Mouse (Mus musculus) natural killer cell, adult 2 months (primary cell): ENCODE measurements around the gene Tcf7.

Experiments used
- DNase-seq, 2 experiments: peaks; one replicate each; pipeline ENCODE4 v3.0.0; 2022; ENCODE audit warnings: low spot score in 2 of 2

Tcf7 gene

DNA sequence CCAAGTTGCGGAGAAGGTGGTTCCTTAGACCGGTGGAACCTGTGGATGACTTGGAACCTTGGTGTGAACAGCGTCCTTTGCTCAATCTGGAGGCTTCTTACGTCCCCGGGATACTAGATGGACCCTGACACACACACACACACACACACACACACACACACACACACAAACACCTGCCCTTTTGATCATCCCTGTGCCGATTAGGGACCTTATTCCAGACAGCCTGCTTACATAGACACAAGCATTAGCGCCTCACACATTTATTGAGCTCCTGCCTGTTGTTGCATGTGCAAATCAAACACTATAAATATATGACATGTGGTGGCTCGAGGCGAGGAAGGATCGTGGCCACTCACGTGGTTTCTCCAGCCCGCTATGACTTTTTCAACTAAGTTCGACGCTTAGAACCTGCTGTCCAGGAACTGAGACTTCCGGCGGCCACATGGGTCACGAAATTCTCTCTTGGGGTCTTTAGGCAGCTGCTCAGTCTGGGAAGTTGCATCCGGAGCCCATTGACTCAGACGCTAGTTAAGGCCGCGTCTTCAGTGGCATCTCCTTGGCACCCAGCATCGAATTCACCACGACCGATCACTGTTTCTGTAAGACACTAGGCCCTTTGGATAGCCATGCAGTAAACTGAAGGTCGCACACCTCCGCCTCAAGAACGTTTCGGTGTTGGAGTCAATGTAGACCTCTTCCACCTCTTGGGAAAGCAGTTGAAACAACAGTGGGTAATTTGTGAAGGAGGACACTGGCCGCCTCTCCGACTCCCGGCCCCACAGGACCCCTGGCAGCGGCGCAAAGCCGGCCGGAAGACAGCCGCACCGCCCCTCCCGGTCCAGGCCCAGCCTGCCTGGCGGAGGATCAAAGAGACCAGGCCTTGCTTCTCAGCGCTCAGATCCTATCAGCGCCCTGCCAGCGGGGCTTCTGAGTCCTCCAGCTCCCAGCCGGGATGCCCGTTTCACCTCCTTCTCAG lies 1.1 kb upstream of the Tcf7 start:
- DNase-seq, result no peak

DNA sequence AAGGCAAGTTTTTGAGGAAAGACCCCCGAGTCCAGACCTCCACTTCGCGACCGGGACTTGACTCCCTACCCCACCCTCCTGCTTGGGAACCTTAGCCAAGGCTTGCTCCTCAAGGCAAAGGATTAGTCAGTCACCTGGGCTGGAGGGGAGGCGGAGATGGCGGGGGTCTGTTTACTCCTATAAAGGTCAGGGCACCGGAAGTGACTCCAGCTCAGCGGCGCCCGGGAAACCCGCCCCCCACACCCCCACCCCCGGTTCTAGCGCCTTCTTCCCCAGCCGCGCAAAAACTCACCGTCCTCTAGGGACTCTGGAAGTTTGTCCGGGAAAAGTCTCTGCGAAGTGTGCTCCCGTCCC lies 417 bp downstream of the Tcf7 start:
- no peak for DNase-seq

DNA sequence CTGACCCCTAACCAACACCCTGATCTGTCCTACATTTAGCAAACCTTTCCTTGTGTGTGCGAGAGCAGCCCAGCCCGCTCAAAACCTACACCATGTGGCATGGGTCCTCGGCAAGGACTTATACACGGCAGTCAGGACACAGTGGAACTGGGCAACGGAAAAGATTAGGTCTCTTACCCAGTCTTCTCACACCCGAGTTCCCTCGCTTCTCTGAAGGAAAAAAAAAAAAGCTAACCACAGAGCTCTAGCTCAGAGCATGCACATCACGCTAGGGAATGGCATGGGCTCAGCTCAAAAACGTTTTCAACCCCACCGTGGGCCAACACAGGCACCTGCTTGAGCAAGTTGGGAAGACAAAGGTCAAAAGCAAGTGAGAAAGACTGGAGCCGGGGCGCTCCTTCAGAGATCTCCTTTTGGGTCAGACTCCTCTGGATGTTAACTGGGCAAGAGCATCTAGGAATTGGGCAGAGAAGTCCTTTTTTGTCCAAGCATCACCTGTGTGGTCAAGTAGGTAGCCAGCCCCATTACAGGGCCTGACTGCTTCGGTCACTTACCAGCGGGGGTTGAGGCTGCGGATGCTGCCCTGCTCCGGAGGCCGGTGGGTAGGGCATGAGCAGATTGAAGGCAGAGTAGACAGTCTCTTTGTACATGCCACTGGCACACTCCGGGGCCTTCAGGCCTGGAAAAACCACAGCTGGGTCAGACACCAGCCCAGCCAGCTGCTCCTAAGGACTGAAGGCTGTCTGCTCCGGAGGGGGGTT lies 1.1 kb downstream of the Tcf7 start:
- DNase-seq, result no peak

DNA sequence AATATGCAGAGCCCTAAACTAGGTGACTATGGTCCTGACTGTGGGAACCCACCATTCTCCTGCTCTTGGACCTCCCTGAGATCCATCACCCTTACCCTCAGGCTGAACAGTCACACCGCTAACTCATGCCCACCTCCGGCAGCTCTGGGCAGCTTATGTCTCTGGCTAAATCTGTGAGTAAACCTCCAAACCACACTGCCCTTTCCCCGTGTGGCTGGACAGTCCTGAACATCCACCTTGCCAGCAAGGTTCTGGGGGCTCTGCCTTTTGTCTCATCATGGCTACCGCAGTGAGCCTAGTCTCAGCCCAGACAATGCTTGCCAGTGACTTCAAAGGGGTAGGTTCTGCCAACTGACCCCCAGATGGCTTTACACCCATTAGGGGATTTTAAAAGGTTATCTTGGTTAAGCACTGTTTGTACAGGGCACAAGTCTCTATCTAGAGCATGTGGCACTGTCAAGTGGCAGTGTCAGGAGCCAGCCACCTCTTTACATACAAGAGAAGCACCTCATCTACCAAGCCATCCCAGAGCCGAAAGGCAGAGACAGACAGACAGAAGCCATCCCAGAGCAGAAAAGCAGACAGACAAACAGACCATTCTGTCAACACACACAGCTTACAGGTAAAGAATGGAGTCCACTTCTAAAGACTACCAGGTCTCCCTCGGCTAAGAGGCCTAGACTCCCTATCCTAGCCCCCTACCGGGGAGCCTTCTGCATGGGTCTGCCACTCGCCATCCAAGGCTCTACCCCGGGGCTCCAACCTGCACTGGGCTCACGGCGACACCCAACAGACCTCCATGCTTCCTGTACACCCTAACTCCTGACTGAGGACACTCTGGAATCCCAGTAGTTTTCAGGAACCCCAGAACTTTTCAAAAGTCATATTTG lies 2.0 kb downstream of the Tcf7 start:
- DNase-seq, result no peak

DNA sequence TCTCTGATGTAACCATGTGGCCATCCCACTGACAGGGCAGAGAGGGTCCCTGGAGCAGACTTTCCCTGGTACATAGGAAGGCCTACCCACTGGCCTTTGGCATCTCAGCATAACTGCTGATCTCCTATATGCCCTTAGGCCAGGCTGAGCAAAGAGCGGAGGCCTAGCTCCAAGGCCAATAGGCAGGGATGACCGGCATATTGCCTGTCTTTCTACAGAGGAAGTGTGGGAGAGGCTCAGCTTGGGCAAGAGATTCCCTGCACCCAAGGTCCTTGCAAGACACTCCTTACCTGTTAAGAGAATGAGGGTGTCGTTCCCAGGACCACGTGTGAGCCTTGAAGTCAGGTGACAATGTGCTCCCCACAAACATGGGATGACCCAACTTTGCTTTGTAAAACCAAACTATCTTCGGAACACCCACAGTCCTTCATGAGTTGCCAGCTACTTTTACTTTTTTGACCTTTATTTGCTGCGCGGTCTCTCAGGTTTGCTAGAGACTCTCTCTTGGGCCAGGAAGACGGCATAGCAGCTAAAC lies 3.1 kb downstream of the Tcf7 start:
- no peak for DNase-seq

DNA sequence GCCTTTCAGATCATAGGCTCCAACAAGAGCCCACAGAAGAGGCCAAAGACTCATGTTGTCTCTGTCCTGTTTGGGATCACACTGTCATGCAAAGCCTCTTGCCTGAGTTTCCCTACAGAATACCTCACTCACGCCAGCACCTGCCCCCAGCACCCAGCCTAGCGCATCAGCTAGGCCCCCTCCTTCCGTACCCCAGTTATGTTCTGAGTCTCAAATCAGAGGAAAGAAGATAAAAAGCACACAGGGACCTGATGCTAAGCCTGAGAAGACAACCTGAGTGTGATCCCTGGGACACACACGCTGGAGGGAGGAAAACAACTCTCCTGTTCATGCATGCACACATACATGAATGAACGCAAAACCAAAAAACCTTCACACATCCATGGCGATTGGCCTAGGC lies 3.8 kb downstream of the Tcf7 start:
- no peak for DNase-seq

DNA sequence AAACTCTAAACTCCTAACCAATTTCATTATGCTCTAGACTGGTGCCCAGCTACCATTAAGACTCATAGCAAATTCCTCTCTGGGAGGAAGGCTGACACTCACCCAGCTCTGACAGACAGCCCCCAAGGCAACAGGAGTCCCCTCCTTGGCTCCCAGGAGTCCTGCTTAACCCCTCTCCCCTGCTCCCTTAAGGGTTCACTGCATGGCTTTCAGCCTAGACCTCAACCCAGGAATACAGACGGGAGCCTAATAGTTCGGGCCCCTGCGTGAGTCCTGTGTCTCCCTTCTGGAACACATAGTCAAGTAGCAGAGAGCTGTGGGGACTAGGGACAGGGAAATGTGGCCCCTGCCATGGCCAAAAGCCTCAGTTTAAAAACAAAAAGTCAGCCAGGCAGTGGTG lies 4.7 kb downstream of the Tcf7 start:
- no peak for DNase-seq

DNA sequence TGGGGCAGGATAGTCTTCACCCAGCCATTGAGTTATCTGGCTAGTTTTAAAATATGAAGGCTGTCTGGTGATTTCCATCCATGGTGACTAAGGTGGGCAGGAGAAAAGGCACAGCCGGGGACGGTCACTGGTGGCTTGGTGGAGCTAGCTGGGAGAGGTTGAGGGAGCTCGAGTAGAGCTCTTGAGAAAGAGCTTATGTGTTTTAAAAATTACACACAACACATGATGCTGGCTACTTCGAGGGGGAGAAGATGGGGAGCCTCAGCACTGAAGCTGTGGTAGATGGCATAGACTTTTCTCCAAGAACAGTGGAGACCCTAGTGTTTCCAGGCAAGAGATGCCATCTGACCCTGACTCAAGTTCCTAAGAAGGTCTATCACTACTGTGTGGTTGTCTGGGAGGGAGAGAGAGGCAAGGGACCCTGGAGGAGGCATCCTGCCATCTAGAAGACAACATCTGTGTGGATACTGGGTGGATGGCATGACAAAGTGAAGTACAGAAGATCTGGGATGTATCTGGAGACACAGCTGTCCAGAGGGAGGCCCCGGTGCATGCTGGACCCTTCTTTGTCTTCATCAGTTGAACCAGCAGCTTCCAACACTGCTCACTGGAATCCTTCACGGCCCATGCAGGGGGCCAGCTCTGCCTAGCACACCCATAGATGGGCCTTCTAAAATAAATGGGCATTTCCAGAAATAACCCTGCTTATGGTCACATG lies 5.2 kb downstream of the Tcf7 start:
- no peak for DNase-seq

DNA sequence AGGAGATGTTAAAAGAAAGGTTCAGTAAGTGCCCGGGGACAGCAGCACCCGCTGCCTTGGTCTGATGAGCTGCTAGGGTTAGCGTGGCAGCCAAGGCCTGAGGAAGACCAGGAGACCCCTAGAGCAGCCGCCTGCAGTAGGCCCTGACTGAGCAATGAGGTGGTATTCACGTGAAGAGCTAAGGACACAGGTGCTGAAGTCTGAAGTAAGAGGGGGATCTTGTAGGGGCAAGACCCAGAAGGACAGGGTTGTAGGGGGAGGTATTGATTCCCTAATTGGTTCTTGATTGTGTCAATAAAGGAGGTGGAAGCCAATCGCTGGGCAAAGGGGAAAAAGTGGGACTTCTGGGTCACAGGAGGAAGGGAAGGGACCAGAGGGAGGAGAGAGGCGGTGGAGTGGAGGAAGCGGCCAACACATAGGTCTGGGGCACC lies 5.8 kb downstream of the Tcf7 start:
- DNase-seq, result no peak

DNA sequence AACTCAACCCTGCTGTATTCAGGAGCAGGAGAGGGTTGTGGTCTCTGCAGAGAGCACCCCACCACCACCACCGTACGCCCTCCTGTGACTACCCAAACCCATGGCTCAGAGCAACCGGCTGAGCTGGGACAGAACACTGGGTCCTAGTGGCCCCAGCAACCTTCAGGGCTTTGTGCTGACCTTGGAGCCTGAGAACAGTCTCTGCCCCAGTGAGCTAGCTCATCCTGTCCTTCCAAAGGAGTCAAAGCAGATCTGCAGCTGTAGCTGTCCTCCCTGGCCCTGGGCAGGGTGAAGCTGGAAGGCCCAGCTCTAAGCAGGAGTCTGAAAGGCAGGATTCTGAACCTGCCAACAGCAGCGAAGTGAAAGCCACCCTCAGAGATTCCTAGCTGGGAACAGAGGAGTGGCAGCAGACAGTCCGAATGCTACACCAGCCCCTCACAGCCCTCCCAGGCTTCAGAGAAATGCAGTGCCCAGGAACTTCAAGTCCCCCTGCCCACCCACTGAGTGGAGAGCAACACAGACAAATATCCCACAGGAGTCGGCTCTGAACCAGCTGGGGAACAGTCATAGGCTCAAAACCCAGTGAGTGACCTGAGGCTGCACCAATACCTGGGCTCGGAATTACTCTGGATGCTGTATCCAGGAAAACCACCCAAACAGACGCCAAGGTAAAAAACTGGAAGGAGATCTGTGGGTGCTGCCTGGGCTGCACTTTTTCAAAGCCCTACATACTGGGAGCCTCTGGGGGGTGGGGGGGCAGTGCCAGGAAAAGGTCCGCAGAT lies 6.8 kb downstream of the Tcf7 start:
- DNase-seq, result no peak

DNA sequence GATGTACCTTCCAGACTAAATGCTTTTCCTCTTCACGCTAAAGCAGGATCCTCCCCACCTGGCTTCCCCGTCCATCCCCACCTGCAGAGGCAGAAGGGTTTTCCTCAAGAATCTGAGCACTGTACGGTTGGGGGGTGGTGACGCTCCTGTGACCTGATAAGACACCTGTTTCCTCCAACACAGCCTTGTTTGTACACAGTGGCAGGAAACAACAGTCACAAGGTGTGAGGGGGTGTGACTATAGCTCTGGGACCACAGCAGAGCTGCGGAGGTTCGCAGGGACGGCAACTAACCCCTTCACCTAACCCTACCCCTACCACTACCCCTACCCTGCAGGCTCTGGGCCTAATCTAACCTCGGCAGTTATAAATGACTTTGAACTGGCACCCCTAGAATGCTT lies 7.4 kb downstream of the Tcf7 start:
- peak; percentile 66 to 67 for DNase-seq

DNA sequence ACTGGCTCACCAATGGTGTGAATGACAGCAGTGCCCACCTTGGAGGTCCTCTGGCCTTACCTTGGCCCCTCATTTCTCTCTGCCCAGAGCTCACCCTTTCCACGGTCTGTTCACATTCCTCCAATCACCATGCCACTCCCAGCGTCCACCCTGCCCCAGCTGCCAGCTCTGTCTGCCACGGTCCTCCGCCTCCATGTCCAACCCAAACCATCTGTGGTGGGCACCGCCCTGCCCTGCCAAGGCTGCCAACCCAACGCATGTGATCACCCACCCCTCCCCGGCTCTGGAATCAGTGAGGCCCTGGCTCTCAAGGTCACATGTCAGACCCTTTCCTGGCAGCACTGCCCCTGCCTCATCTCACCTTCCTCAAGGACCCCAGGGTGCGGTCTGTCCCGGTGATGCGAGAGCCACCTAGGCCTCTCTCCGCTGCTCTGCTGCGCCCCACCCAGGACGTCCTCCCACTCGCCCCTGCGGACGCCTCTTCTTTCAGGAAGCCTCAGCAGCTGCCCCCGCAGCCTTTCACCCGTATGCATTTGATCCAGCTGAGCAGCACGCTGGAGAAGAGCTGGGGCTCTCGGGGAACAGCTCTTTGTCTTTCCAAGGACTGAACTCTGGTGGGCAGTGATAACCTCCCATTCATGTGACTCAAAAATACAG lies 8.2 kb downstream of the Tcf7 start:
- DNase-seq, result no peak

DNA sequence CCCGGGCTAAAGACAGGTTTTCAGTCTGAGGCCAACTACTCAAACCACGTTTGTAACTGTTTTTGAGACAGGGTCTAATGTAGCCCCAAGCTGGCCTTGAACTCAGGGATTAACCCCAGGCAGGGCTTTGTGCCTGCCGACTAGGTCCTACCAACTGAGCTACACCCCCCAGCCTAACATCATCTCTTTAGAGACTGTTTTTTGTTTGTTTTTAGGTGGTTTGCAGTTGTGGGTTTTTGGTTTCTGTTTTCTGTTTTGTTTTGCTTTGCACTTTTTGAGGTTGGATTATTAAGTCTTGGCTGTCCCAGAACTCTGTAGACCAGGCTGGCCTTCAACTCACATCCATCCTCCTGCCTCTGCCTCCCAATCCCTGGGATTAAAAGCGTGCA lies 8.9 kb downstream of the Tcf7 start:
- DNase-seq, result no peak

DNA sequence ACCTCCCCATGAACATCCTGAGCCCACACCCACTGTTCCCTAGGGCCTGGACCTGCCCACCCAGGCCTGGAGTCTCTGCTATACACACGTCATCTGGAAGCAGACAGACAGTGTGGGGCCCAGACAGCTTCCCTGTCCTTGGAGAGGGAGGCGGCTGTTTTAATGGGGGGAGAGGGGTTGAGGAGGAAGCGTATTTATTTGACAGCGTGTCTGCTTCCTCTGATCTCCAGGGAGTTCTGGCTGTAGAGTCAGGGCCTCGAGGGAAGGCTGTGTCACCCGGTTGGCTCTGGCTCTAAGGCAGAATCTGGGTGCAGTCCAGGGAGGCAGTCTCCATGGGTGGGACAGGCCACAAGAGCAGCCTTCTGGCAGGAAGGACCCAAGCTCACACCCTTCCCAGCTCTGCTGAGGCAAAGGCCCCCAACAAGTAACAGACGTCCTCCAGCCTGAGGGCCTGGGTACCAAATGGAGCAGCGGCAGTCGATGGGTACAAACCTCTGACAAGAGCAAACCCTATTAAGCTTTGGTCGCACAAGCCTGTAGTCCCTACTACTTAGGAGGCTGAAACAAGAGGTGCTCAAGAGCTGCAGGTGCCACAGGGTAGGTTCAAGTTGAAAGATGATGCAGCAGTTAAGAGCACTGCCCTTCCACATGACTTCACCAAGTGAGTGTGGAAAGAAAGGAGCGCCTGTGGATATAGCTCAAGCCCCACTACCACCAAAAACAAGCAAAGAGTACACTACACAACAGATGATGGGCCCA lies 9.5 kb downstream of the Tcf7 start:
- no peak for DNase-seq

DNA sequence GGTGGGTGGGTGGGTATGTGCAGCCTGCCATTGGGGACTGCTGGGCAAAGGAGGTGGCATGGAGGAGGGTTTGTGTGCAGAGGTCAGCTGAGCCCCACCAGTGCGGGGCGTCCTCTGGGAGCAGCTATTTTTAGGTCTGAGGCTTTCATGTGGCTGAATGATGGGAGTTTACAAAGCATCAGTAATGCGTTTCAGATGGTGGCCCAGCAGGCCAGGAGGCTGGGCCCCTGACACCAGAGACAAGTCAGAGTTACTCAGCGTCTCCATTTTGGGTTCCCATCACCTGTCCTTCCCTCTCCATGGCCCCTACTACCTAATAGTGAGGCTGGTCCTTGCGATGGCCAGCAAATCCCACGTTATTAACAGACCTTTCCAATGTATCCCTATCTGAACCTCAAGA lies 10.2 kb downstream of the Tcf7 start:
- DNase-seq, result no peak

DNA sequence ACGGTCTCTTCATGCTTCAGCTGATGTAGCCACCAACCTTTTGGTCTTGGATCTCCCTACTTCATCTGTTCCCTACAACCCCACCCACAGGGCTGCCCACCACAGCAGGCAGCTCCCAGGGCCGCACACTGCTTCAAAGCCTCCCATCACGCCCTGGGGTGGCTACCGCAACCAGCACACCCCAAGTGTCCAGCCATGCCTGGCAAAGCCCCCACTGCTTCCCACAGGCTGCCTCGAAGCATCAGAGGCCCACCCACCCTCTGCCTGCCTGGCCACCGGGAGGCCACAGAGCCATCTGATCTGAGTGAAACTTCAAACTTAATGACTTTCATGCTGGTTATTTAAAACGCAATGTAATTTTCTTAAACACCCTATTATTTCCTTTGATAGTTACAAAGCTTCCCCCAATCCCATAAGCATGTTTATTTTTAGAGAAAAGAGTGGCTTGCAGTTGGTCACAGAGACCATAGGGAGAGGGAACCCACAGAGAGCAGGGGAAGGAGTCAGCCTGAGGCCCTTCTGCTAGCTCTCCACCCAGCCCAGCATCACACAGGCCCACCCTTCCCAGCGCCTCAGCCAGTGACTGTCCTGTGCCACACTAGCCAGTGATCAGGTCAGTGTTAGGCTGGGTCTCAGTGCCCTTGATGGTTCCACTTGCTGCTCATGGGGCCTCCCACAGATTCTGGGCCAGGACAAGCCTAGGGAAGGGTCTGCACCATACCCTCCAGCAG lies 10.9 kb downstream of the Tcf7 start:
- DNase-seq, result no peak

DNA sequence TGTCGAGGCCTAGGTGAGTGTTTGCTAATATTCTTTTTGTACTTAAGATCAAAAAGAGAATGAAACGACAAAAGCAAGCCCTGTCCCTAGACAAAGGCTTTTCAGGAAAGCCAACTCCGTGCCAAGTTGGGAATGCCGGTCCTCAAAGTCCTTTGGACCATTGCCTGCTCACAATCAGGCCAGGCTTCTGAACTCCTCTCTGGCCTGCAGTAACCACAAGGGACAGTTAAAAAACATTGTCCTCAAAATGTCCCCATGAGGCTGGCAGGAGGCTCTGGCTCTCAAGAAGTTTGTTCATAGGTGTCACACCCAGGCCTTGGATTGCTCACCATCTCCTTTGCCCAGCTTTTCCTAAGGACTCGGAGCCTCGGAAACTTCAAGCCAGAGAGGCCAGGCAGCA lies 13.0 kb downstream of the Tcf7 start:
- no peak for DNase-seq

DNA sequence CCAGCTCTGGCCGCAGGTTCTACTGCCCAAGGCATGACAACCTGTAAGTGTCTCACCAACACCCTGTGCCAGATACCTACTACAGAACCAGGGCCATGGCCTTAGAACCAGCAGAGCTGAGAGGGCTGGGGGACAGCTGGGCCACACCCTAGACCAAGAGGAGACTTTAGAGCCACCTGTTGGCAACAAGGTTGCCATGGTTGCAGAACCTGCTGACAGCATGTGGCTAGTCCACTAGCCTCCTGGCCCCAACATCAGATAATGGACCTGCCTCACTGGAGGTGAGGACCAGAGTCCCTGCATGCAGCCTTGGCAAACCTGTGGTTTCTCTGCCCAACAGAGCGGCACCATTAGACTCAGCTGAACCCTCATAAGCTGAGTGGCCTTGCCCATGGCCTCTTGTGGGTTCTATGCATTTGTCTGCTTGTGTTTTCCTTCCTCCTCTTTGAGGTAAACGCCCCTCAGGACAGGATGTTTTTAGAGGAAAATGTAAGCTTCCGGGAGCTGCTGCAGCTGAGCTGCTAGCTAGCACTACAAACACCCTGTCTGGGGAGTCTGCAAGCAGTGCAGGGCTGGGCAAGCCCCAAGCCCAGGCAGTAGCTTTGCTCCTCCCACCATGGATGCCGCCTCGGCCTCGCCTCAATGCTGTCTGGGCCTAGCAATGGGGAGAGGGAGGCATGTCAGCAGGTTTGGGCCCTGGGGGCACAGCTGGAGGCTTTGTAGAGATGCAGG lies 14.5 kb downstream of the Tcf7 start:
- peak; percentile 63 to 65 for DNase-seq
